Mouse (Mus musculus): ENCODE measurements around the gene Rab44. TPM values are rescaled to one million over a fixed set of nuclear protein-coding genes. Genes with fewer than 3 reads are reported as not detected.

Rab44 gene
- polyA plus RNA-seq, 1 experiment from 2014 or later, result 0.15 TPM

GRCm38 (mm10) chr17:29172062-29172461, 58.1 kb downstream of the Rab44 start:
- 50% methylated on average over 10 of the region's 10 CpGs for WGBS
- no peak for ATAC-seq (ENCODE audit: low FRiP score)
- no peak overlapping the region for H3K27ac ChIP-seq (replicated peaks)

GRCm38 (mm10) chr17:29173165-29173564, 59.2 kb downstream of the Rab44 start:
- Histone ChIP-seq H3K4me2 (no peak overlapping the region), H3K4me1 (peaks cover 14% of the 10 kb centered on the region), H3K27ac (replicated peaks) (no peak overlapping the region), H3K4me3 (replicated peaks) (no peak overlapping the region), H3K27me3 (replicated peaks) (no peaks in the 10 kb centered on the region), H3K9me3 (replicated peaks) (no peaks in the 10 kb centered on the region), H3K36me3 (no peaks in the 10 kb centered on the region), H3K9ac (replicated peaks) (no peak overlapping the region)
- no peak for ATAC-seq (ENCODE audit: low FRiP score)
- WGBS, result 77% methylated on average over 8 of the region's 8 CpGs

More at GRCm38 (mm10) chr17:29172062-29172461, 58.1 kb downstream of the Rab44 start:
- H3K4me1 ChIP-seq, result peaks cover 14% of the 10 kb centered on the region
- H3K27me3 ChIP-seq (replicated peaks), result no peaks in the 10 kb centered on the region
- H3K9ac ChIP-seq (replicated peaks), result no peak overlapping the region
- no peaks in the 10 kb centered on the region for H3K36me3 ChIP-seq
- no peak overlapping the region for H3K4me2 ChIP-seq
- H3K9me3 ChIP-seq (replicated peaks), result no peaks in the 10 kb centered on the region
- no peak overlapping the region for H3K4me3 ChIP-seq (replicated peaks)

DNA sequence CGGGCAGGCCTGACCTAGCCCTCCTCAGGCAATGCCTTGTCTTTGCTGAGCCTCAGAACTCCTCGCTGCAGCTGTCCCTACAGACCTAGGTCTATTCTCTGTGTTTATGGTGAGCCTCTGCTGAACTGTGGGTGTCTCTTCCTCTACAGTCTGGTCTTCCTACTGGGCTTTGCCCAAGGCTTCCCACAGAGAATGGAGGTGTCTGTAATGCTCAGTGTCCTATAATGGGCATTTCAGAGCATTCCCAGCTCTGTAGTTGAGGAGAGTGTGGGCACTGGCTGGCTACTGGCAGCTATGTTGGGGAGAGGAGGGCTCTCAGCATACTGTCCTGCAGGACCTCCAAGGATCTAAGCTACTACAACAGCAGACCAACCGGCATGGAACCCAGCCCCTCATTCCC, 61.7 kb downstream of the Rab44 start:
- no peak overlapping the region for H3K27ac ChIP-seq (replicated peaks)
- no peak overlapping the region for H3K4me2 ChIP-seq
- H3K36me3 ChIP-seq, result no peaks in the 10 kb centered on the region
- peaks cover 14% of the 10 kb centered on the region for H3K4me1 ChIP-seq
- H3K27me3 ChIP-seq (replicated peaks), result no peaks in the 10 kb centered on the region
- H3K4me3 ChIP-seq (replicated peaks), result no peak overlapping the region
- 75% methylated on average over 3 of the region's 3 CpGs for WGBS
- no peak for ATAC-seq (ENCODE audit: low FRiP score)
- H3K9me3 ChIP-seq (replicated peaks), result no peaks in the 10 kb centered on the region
- H3K9ac ChIP-seq (replicated peaks), result no peak overlapping the region

DNA sequence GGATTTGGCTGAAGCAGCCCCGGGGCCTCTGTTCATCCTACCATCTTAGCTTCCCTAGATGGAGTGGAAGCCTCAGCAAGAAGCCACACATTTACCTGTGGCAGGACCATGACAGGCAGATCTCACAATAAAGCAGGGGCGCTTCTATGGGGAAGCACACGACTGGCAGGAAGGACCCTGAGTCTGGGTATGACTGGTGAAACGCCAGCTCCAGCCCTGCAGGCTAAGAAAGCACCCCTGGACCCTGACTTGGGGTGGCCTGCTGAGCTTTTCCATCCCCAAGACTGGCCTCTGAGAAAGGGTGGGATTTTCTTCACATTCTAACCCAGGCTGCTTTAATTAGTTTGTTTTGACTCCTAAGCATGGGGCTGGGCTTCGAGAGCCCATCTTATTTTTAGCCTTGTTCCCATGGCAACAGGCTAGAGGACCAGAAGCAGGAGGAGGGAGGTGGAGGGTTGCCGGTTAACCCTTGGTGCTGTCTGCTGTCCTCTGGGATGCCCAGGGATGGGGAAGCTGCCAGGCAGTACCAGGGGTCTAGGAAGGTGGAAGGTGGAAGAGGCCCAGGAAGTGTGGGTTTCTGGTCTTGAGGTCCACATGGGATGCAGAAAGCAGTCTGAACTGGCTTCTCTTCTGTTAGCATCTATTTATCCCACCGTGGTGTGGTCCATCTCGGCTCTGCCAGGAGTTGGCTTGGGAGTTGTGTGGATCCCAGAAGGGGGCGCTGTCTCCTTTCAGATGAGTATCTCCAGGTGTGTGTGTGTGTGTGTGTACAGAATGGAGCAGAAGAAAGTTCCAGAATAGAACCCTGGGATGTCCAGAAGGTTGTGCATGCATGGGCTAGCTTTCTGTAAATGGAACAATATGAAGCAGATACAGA, 62.7 kb downstream of the Rab44 start:
- peak; percentile 64 for ATAC-seq (ENCODE audit: low FRiP score)
- H3K4me3 ChIP-seq (replicated peaks), result no peak overlapping the region
- H3K4me1 ChIP-seq, result peaks cover 10% of the 10 kb centered on the region
- 18% methylated on average over 9 of the region's 9 CpGs for WGBS
- H3K27me3 ChIP-seq (replicated peaks), result no peaks in the 10 kb centered on the region
- no peaks in the 10 kb centered on the region for H3K36me3 ChIP-seq
- H3K9me3 ChIP-seq (replicated peaks), result no peaks in the 10 kb centered on the region
- H3K9ac ChIP-seq (replicated peaks), result no peak overlapping the region; the same call in 1 of the 2 replicates
- H3K4me2 ChIP-seq, result peak overlapping the region; percentile 19; the same call in 1 of the 2 replicates
- peak overlapping the region; percentile 33; the same call in 1 of the 2 replicates for H3K27ac ChIP-seq (replicated peaks)

DNA sequence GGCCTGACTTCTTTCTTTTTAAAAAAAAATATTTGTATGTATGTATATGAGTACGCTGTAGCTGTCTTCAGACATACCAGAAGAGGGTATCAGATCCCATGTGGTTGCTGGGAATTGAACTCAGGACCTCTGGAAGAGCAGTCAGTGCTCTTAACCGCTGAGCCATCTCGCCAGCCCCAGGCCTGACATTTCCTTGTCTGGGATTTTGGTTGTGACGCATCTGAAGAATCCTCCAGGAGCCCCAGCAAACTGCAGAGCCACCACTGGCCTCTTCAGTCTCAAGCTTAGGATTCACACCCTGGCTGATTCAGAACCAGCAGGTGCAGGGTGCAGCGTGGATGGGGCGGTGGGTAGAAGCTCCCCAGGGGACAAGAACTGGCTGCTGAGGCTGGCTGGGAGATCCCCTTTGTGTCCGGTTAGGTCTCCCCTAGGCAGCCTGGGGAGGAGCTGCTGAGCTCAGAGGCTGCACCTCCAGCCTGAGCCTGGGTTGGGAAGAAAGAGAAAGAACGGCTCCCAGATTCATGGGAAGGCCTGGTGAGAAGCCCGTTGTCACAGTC, 64.6 kb downstream of the Rab44 start:
- Histone ChIP-seq H3K36me3 (no peaks in the 10 kb centered on the region), H3K27me3 (replicated peaks) (no peaks in the 10 kb centered on the region), H3K4me3 (replicated peaks) (no peak overlapping the region), H3K9me3 (replicated peaks) (no peaks in the 10 kb centered on the region), H3K27ac (replicated peaks) (no peak overlapping the region), H3K9ac (replicated peaks) (no peak overlapping the region), H3K4me1 (peaks cover 10% of the 10 kb centered on the region), H3K4me2 (no peak overlapping the region)
- ATAC-seq (ENCODE audit: low FRiP score), result no peak
- WGBS, result 74% methylated on average over 9 of the region's 9 CpGs

GRCm38 (mm10) chr17:29179917-29180316, 66.0 kb downstream of the Rab44 start:
- H3K27me3 ChIP-seq (replicated peaks), result no peaks in the 10 kb centered on the region
- no peaks in the 10 kb centered on the region for H3K36me3 ChIP-seq
- no peak overlapping the region for H3K4me3 ChIP-seq (replicated peaks)
- no peaks in the 10 kb centered on the region for H3K9me3 ChIP-seq (replicated peaks)
- no peak overlapping the region for H3K9ac ChIP-seq (replicated peaks)
- WGBS, result 93% methylated on average over 6 of the region's 6 CpGs
- ATAC-seq (ENCODE audit: low FRiP score), result no peak
- no peak overlapping the region for H3K27ac ChIP-seq (replicated peaks)
- H3K4me2 ChIP-seq, result no peak overlapping the region
- H3K4me1 ChIP-seq, result peaks cover 10% of the 10 kb centered on the region

DNA sequence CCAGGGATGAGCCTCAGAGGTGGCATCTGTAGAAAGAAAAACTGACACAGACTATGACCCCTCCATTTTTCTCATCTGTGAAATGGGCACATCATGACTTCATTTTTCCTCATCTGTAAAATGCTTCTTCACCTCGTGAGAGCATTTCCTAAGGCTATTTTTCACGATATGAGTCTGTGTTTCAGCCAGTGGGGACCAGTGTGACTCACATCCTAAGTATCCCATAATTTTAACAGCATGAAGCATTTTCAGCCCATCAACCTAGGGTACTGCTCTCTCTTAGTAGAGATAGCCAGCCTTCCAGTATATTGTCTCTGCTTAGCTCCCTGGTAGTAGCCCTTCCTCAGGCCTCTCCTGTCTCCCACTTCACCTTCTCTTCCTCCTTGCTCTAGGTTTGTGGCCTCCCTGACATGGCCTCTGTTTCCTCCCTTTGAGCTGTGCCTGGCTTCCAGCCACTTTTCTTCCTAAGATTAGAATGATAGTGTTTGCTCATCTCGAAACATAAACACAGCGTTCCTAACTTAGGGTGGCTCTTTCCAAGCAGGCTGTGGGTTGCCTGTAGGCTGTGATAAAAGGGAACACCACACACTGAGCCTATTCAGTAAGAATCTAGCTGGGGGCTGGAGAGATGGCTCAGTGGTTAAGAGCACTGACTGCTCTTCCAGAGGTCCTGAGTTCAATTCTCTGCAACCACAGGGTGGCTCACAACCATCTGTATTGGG, 66.6 kb downstream of the Rab44 start:
- 72% methylated on average over 4 of the region's 4 CpGs for WGBS
- Histone ChIP-seq H3K27me3 (replicated peaks) (no peaks in the 10 kb centered on the region), H3K4me2 (no peak overlapping the region), H3K9ac (replicated peaks) (no peak overlapping the region), H3K4me3 (replicated peaks) (no peak overlapping the region), H3K27ac (replicated peaks) (no peak overlapping the region), H3K9me3 (replicated peaks) (no peaks in the 10 kb centered on the region), H3K4me1 (peaks cover 10% of the 10 kb centered on the region), H3K36me3 (no peaks in the 10 kb centered on the region)
- ATAC-seq (ENCODE audit: low FRiP score), result no peak

- H3K4me2 ChIP-seq, result no peak overlapping the region
- no peak for ATAC-seq (ENCODE audit: low FRiP score)
- no peak overlapping the region for H3K4me3 ChIP-seq (replicated peaks)
- peaks cover 7% of the 10 kb centered on the region for H3K4me1 ChIP-seq
- no peaks in the 10 kb centered on the region for H3K36me3 ChIP-seq
- 87% methylated on average over 5 of the region's 5 CpGs for WGBS
- H3K9ac ChIP-seq (replicated peaks), result no peak overlapping the region
- H3K27ac ChIP-seq (replicated peaks), result no peak overlapping the region
- H3K27me3 ChIP-seq (replicated peaks), result no peaks in the 10 kb centered on the region
- no peaks in the 10 kb centered on the region for H3K9me3 ChIP-seq (replicated peaks)
These were observed 67.8 kb downstream of the Rab44 start for GRCm38 (mm10) chr17:29181751-29182150.

- H3K4me3 ChIP-seq (replicated peaks), result no peak overlapping the region
- H3K27ac ChIP-seq (replicated peaks), result no peak overlapping the region
- no peaks in the 10 kb centered on the region for H3K27me3 ChIP-seq (replicated peaks)
- H3K4me1 ChIP-seq, result peaks cover 14% of the 10 kb centered on the region
- ATAC-seq (ENCODE audit: low FRiP score), result no peak
- 67% methylated on average over 11 of the region's 11 CpGs for WGBS
- H3K9me3 ChIP-seq (replicated peaks), result no peaks in the 10 kb centered on the region
- no peak overlapping the region for H3K9ac ChIP-seq (replicated peaks)
- no peaks in the 10 kb centered on the region for H3K36me3 ChIP-seq
- H3K4me2 ChIP-seq, result no peak overlapping the region
These were observed 69.2 kb downstream of the Rab44 start for GRCm38 (mm10) chr17:29183162-29183561.

DNA sequence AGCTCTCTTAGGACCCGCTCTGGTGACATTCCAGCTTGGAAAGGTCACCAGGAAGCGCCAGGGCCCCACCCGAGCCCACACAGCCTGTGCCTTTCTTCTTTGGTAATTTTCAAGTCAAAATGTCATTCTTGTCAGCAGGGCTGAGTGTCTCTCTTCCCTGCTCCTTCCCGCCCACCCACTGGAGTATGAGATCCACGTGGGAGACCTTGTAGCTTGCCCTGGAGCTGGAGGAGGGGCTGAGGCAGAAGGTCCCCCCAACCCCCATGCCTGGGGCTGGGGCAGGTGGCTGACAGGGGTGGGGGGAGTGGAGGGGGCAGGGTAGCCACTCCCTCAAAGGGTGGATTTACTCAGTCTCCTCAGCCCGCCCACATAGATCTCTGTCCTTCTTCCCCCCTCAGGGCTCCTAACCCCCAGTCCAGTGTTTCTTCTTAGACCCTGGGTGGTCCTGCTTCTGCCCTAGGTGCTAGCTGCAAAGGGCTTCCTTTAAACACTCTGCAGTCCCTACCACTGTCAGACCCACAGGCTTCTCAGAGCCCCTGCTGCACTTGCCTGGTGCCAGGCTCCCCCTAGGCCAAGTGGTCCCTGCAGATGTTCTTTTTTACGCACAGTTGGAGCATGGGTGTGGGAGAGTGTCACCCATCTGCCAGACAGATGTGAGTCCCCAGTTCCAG, 71.6 kb downstream of the Rab44 start:
- no peak overlapping the region for H3K4me2 ChIP-seq
- H3K9me3 ChIP-seq (replicated peaks), result no peaks in the 10 kb centered on the region
- peaks cover 21% of the 10 kb centered on the region for H3K4me1 ChIP-seq
- H3K4me3 ChIP-seq (replicated peaks), result no peak overlapping the region
- H3K36me3 ChIP-seq, result no peaks in the 10 kb centered on the region
- no peak overlapping the region for H3K27ac ChIP-seq (replicated peaks)
- H3K9ac ChIP-seq (replicated peaks), result no peak overlapping the region
- no peak for ATAC-seq (ENCODE audit: low FRiP score)
- 57% methylated on average over 7 of the region's 7 CpGs for WGBS
- no peaks in the 10 kb centered on the region for H3K27me3 ChIP-seq (replicated peaks)
